Mouse (Mus musculus) gastrocnemius, postnatal 36 days (tissue): ENCODE results near the gene Pradc1. TPM values are rescaled to one million over a fixed set of nuclear protein-coding genes. Genes with fewer than 3 reads are reported as not detected.
A peak's percentile ranks its signal among the peaks of the same experiment; 100 is the strongest.

Experiments used
- DNase-seq, 2 experiments: peaks; one replicate each; pipeline ENCODE4 v3.0.0; 2022
- intact Hi-C: fragments of 180-260 bp; cut with DNase I; formaldehyde crosslinking; loops from one replicate; pipeline ENCODE4 v1.15.1; 2025
- total RNA-seq, 2 experiments: library from RNA; stranded (reverse); gene quantifications; 2 replicates each; pipeline ENCODE4 v1.2.3; 2021

Gene Pradc1
- total RNA-seq, 2 experiments from 2014 or later = 9.6 to 11.0 TPM

- intact Hi-C loops = no loop called here
- DNase-seq = no peak
Measured at GRCm38 (mm10) chr6:85403039-85403438, 48.7 kb downstream of the Pradc1 start.

- no peak for DNase-seq
- intact Hi-C loops = no loop called here
Measured at GRCm38 (mm10) chr6:85402613-85403012, 49.2 kb downstream of the Pradc1 start.

GRCm38 (mm10) chr6:85399715-85400114 lies 52.1 kb downstream of the Pradc1 start:
- intact Hi-C loops = no loop called here
- no peak for DNase-seq

- peak; percentile 22 to 38 for DNase-seq
- intact Hi-C loops = no loop called here
Measured at GRCm38 (mm10) chr6:85397165-85397564, 54.6 kb downstream of the Pradc1 start.

Other genes with a start within 250 kb of the Pradc1 start
- gene Sfxn5, start 118.5 kb downstream of the Pradc1 start, total RNA-seq = 1 to 10 TPM; 6.9 TPM
- gene Rab11fip5, start 77.3 kb downstream of the Pradc1 start, total RNA-seq = 10 to 100 TPM; 20.2 to 26.7 TPM
- gene Noto, start 28.1 kb downstream of the Pradc1 start, total RNA-seq = not detected
- gene Smyd5, start 20.0 kb downstream of the Pradc1 start, total RNA-seq = 1 to 10 TPM; 6.8 TPM
- gene Cct7, start 456 bp downstream of the Pradc1 start, total RNA-seq = 100 to 1,000 TPM; 107 to 117 TPM
- under 1 TPM in 1 of 2 experiments, not detected in 1; 0.03 TPM for gene Fbxo41, start 51.0 kb upstream of the Pradc1 start, total RNA-seq
- not detected for gene Egr4, start 61.6 kb upstream of the Pradc1 start, total RNA-seq
- gene Alms1, start 135.6 kb upstream of the Pradc1 start, total RNA-seq = under 1 TPM; 0.69 to 0.82 TPM